Mouse (Mus musculus) adrenal gland, postnatal 10 days (tissue): Measurements from ENCODE around the gene 1700011L22Rik. TPM values are rescaled to one million over a fixed set of nuclear protein-coding genes. Genes with fewer than 3 reads are reported as not detected.

Source experiments
- DNase-seq: peaks from one replicate; pipeline ENCODE4 v3.0.0; 2021; ENCODE audit warnings: mixed read lengths
- total RNA-seq, 2 experiments: library from RNA; stranded (reverse); gene quantifications; 2 replicates each; pipeline ENCODE4 v1.2.3; 2021

1700011L22Rik gene
- total RNA-seq, 2 experiments from 2014 or later = not detected

DNA sequence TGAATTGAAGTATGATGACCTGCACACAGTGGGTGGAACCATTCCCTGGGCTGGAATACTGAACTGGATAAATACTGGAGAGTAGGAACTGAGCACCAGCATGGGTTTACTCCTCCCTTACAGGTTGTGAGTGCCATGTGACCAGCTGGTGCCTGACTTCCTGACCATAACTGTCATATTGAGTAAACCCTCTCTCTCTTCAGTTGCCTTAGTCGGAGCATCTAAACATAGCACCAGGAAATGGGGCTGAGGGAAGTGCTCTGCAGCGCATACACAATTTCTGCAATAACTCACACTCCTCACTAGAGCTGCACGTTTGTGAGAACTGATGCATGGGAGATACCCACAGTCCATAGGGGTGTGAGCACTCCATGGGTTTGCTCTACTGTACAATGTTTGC, 9.1 kb downstream of the 1700011L22Rik start:
- DNase-seq = no peak

DNA sequence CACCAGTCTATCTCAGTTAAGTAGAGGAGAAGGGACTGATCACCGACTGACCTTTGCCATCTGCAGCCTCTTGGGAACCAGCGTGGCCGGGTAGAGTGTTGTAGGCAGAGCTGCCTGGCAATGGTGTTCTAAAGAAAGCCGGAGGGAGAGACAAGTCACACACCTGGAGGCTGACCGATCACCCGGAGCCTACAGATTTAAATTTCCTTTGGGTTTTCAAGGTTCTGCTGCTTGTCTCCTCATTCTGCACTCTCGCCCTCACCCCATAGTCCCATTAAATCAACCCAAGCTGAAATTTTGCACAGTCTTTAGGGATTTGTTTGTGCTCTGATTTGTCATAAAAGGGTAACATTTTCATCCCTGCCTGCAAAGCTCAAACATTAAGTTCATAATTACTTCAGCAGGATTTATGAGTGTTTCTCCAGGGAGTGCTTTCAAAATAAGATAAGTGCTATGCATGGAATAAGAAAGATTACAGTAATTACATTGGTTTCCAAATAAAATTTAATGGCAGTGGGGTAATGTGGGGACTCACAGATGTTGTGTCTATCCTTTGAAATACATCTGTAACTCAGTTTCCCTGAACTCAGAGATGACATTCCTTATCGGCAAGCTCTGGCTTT, 19.0 kb downstream of the 1700011L22Rik start:
- DNase-seq = peak; percentile 18

- DNase-seq = no peak
These were observed 20.5 kb downstream of the 1700011L22Rik start for GRCm38 (mm10) chr8:79227916-79228315.

DNA sequence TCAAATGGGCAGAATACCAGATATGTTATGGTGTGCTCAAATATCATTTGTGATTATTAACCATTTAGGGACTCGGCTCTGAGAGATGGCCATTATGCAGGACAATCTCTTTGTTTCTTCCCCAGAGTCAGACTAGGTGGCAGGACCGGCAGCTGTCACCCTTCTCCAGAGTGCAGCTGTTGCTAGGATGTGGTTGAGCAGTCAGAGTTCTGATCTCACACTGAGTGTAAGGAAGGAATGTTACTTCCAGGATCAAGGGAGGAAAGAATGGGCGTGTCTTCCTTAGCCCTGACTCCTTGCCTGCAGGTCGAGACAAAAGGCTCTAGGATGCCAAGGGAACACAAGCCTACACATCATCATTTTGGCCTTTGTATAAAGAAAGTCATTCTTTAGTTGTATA, 21.2 kb downstream of the 1700011L22Rik start:
- DNase-seq = no peak

- no peak for DNase-seq
These were observed 22.3 kb downstream of the 1700011L22Rik start for GRCm38 (mm10) chr8:79226046-79226445.

DNA sequence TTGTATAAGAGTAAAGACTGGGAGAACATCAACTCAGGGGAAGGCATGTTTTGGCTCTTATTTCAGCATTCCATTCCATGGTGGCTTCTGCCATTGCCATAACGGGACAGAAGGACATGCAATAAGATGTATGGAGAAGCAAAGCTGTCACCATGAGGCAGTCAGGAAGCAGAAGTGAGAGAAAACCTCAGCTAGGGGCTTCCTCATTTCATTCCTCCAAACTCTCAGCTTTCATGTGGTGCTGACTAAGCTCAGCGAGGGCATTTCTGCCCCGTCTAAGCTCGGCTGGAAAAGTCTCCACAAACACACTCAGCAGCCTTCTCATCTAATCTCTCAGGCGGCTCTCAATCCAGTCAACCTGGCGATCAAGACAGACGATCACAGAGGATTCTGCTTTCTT, 22.8 kb downstream of the 1700011L22Rik start:
- DNase-seq = no peak

DNA sequence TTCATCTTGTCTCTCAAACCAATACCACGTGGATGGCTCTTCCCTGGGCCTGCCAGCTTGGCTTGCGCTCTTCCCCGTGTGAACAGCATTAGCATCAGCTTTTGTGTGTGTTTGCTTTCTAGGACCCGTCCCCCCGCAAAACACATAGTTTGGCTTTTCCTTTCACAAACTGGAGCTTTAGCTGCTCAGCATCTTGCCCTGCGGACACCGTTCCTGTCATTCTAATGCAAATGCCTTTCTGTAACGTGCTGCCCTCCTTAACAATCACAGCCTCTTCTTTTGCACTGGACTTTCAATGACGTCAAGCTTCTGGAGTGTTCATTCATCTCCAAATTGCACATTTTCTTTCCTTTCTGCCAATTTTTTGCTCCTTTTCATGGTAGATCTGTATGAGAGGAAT, 24.0 kb downstream of the 1700011L22Rik start:
- no peak for DNase-seq

DNA sequence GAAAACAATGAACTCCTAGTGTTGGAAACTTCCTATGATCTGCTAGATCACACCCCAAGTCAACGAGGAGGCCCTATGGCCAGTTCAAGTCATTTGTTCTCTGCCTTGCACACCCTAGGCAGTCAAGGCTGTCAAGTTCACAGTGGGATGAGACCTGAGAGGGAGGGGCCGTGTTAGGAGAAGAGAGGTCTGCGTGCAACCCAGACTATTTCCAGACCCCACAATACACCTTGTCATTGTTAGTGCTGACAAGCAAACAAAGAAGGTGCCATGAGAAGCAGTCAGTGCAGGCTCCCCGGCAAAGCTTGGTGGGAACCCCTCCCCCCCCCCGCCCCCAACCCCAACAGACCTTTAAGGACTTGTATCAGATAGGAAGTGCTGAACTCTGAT, 25.6 kb downstream of the 1700011L22Rik start:
- no peak for DNase-seq

- peak; percentile 36 for DNase-seq
These were observed 26.1 kb downstream of the 1700011L22Rik start for GRCm38 (mm10) chr8:79222106-79222751.

GRCm38 (mm10) chr8:79211630-79212029, 36.7 kb downstream of the 1700011L22Rik start:
- no peak for DNase-seq

- DNase-seq = peak; percentile 64
These were observed 38.6 kb downstream of the 1700011L22Rik start for GRCm38 (mm10) chr8:79209641-79210358.

DNA sequence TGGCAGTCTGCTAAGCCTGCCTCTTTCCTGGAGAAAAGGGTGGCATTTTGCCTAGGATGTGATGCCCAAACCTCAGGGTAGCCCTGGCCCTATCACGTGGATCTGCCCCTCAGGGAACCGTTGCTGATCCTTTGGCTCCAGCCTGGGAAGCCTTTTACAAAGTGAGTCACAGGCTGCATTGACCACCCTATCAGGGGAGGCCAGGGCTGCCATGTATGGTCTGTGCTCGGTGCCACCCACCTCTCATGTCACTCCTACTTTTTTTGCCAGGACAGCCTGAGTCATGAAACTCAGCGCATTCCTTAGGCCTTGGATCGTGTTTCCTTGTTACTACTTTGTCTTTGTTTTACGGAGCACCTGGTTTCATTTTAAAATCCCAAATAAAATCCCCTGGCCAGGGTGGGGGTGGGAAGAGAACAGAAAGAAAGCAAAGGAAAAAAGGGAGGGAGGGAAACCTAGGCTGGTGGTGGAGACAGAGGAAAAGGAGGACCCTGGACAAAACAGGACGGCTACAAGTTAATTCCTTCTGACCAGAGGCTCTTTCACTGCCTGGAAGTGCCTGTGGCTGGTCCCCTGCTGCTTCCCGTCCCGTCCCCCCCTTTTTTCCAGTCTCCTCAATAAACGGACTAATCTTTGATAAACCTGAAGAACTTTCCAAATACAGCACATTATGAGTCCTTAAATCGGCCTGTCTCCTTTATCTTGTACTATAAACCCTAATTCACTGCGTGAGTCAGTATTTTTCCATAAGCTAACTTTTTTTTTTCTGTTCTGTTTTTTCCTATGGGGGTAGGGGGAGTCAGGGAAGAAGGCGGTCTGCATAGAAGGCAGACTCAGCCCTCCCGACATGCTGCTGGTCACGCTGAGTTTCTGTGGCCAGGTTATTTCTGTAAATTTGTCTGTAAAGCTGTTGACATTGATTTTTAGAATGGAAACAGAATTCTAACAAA, 39.4 kb downstream of the 1700011L22Rik start:
- DNase-seq = peak; percentile 60

DNA sequence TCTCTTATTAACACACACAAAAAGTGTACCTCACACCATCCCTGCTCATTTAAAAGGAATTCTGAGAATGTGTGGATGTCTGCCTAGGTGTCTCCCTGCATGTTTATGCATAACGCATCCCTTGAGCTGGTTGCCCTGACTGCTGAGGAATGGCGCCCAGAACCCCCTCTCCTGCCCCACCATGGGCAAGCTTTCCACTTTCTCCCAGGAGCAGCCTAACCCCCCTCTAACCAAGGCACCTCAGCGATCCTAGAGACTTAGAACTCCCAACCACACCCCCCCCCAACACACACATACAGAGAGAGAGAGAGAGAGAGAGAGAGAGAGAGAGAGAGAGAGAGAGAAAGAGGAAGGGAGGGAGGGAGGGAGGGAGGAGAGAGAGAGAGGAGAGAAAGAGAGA, 40.2 kb downstream of the 1700011L22Rik start:
- DNase-seq = no peak

GRCm38 (mm10) chr8:79206895-79207294, 41.5 kb downstream of the 1700011L22Rik start:
- peak; percentile 55 for DNase-seq

- no peak for DNase-seq
These were observed 46.8 kb downstream of the 1700011L22Rik start for GRCm38 (mm10) chr8:79201446-79202147.

DNA sequence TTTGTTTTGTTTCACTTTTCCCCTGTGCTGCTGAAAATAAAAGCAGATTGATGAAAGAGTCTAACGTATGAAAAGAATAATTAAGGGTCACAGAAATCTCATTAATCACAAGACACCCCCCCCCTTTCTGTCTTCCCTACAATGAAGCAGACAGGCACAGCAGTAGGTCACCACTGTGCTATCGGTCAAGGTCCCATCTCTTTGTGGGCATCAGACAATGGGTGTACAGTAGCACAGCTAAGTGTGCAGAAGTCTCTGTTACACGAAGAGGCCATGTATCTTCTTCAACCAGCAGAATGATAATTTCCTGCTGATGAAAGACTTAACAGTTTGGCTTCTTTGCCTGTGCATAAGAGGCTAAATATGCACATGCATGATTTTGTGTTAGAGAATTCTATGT, 49.7 kb downstream of the 1700011L22Rik start:
- DNase-seq = no peak

- DNase-seq = no peak
These were observed 51.9 kb downstream of the 1700011L22Rik start for GRCm38 (mm10) chr8:79196481-79196880.

GRCm38 (mm10) chr8:79190071-79190470, 58.3 kb downstream of the 1700011L22Rik start:
- DNase-seq = peak; percentile 44

DNA sequence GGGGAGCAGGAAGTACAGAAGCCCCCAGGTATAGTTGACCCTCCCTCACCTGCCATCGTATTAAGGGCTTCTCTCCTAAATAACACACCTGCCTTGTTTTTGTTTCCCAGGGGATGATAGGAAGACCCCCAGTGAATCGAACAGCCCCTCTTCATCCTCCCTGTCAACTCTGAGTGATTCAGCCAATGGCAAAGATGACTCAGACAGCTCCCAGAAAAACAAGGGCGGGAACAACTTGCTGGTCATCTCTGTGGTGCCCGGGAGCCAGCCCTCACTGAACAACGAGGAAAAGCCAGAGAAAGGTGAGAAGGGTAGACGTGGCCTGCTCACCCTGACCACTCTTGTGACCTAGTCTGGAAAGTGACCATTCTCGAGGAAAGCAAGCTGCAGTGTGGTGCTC, 62.9 kb downstream of the 1700011L22Rik start:
- DNase-seq = no peak

- DNase-seq = no peak
These were observed 68.7 kb downstream of the 1700011L22Rik start for GRCm38 (mm10) chr8:79179678-79180077.

DNA sequence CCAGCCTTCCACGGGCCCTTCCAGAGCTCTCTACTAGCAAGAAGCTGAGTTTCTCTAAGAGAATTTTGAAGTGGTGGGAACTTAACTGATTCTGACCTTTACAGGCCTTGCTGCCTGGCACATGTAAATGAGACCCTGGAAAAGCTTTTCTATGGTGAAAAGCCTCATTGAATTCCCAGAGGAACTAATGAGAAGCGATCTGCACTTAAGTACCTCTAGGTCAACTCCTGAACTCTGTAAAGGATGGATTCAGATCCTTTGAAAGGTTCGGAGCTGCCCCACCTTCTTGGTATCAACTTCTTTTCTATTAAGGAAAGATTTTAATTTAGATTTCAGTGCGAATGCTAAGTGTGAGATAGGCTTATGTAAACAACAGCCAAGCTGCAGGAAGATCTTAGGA, 72.4 kb downstream of the 1700011L22Rik start:
- DNase-seq = no peak

GRCm38 (mm10) chr8:79173606-79174005, 74.8 kb downstream of the 1700011L22Rik start:
- DNase-seq = peak; percentile 31
